Mouse (Mus musculus) liver, embryonic 13.5 days (tissue): ENCODE data around the gene Caprin2. TPM values are rescaled to one million over a fixed set of nuclear protein-coding genes. Genes with fewer than 3 reads are reported as not detected.

Experiments used
- polyA plus RNA-seq: library from polyadenylated mRNA; unstranded; fragments of >200 nt; fragmentation: Nextera tagmentation; extraction: Ambion mirVana; gene quantifications from 2 replicates; pipeline ENCODE4 v1.2.1, GENCODE M21; 2015

The Caprin2 gene
- polyA plus RNA-seq, 1 experiment from 2014 or later = 7.2 TPM

Other genes starting within 250 kb of the Caprin2 start
- 9.0 and 12.0 TPM in 2 replicates for gene Ipo8, start 64.8 kb downstream of the Caprin2 start, polyA plus RNA-seq
- 27.0 and 32.8 TPM in 2 replicates for gene Sinhcaf, start 50.2 kb upstream of the Caprin2 start, polyA plus RNA-seq
- gene Dennd5b, start 205.4 kb upstream of the Caprin2 start, polyA plus RNA-seq = 3.8 and 4.3 TPM in 2 replicates
- gene Gm10203, start 233.9 kb upstream of the Caprin2 start, polyA plus RNA-seq = not detected in 2 replicates
- gene Etfbkmt, start 243.6 kb upstream of the Caprin2 start, polyA plus RNA-seq = 11.5 and 13.5 TPM in 2 replicates